Mouse (Mus musculus) ES-E14 (cell line): ENCODE measurements around the gene Kcnk6. TPM values are rescaled to one million over a fixed set of nuclear protein-coding genes. Genes with fewer than 3 reads are reported as not detected.

Source experiments
- DNase-seq: peaks from one replicate; pipeline ENCODE4 v3.0.0-alpha.2; 2013; ENCODE audit warnings: low read depth, low spot score
- H3K27ac ChIP-seq: 2 replicates; pipeline ENCODE4 v1.5.1; 2012; ENCODE audit warnings: low read depth, mild to moderate bottlenecking, low read length, moderate library complexity, mixed read lengths; ENCODE audit not compliant: poor library complexity, insufficient read depth, severe bottlenecking
- H3K36me3 ChIP-seq: 2 replicates; pipeline ENCODE4 v1.6.1; 2012; ENCODE audit warnings: mild to moderate bottlenecking, low read length, moderate library complexity, mixed read lengths; ENCODE audit not compliant: control insufficient read depth, poor library complexity, insufficient read depth, severe bottlenecking
- H3K4me1 ChIP-seq, 2 experiments: fragments of 150-350 bp in 1 of 2; sonication (generic) in 1 of 2; 2 replicates each; pipeline ENCODE4 v1.6.1; 2012; ENCODE audit warnings: low read length in 2 of 2, mild to moderate bottlenecking in 1 of 2, mixed read lengths in 1 of 2; ENCODE audit not compliant: control insufficient read depth in 2 of 2, insufficient read depth in 2 of 2, poor library complexity in 1 of 2
- H3K4me3 ChIP-seq, 2 experiments: fragments of 150-350 bp in 1 of 2; sonication (generic) in 1 of 2; 2 replicates each; pipeline ENCODE4 v1.5.1; 2012; ENCODE audit warnings: low read length in 2 of 2, low read depth in 1 of 2, mild to moderate bottlenecking in 1 of 2, mixed read lengths in 1 of 2; ENCODE audit not compliant: insufficient read depth in 1 of 2, poor library complexity in 1 of 2, severe bottlenecking in 1 of 2
- H3K9ac ChIP-seq: 2 replicates; pipeline ENCODE4 v1.6.1; 2012; ENCODE audit warnings: low read depth, mild to moderate bottlenecking, low read length, mixed read lengths; ENCODE audit not compliant: poor library complexity, insufficient read depth, severe bottlenecking
- H3K9me3 ChIP-seq: fragments of 150-350 bp; sonication (generic); 2 replicates; pipeline ENCODE4 v1.6.1; 2012; ENCODE audit warnings: low read depth, mild to moderate bottlenecking, low read length; ENCODE audit not compliant: control insufficient read depth, insufficient read depth
- CHD2 ChIP-seq: IDR thresholded peaks from 2 replicates; pipeline ENCODE4 v1.6.1; 2014; ENCODE audit warnings: mild to moderate bottlenecking, low read depth, low read length, inconsistent platforms
- HCFC1 ChIP-seq: IDR thresholded peaks from 2 replicates; pipeline ENCODE4 v1.6.1; 2012; ENCODE audit warnings: low read length, inconsistent platforms, borderline replicate concordance; ENCODE audit not compliant: insufficient read depth
- MAFK ChIP-seq: IDR thresholded peaks from 2 replicates; pipeline ENCODE4 v1.6.1; 2014; ENCODE audit warnings: mild to moderate bottlenecking, low read depth, low read length, inconsistent platforms; ENCODE audit not compliant: insufficient read depth
- ZC3H11A ChIP-seq: IDR thresholded peaks from 2 replicates; pipeline ENCODE4 v1.6.1; 2012; ENCODE audit warnings: low read depth, mild to moderate bottlenecking, inconsistent platforms, low read length, borderline replicate concordance
- ZNF384 ChIP-seq: IDR thresholded peaks from 2 replicates; pipeline ENCODE4 v1.6.1; 2012; ENCODE audit warnings: low read depth, low read length, inconsistent platforms
- in situ Hi-C, 2 experiments: fragments of 600-800 bp; cut with MboI; formaldehyde crosslinking; loops; one replicate each; pipeline ENCODE4 v1.15.1; 2025; ENCODE audit warnings: low sequenced_read_pairs in 2 of 2, inconsistent platforms in 1 of 2; ENCODE audit not compliant: unreplicated experiment in 2 of 2
- total RNA-seq: library from RNA; depleted of rRNA; stranded (reverse); fragments of 300-350 nt; gene quantifications from 2 replicates; pipeline ENCODE4 v1.2.3, GENCODE M21; 2012

Gene Kcnk6
- total RNA-seq, 1 experiment, result 6.2 TPM

GRCm38 (mm10) chr7:29259781-29260730, 27.7 kb upstream of the Kcnk6 start:
- in situ Hi-C loops, result no loop called here
- Histone ChIP-seq H3K27ac (no peak overlapping the region), H3K9ac (no peak overlapping the region), H3K4me1 (peaks cover 0 to 7% of the 10 kb centered on the region in 2 experiments; a peak in 2 of 4 replicates), H3K36me3 (peaks cover 46% of the 10 kb centered on the region), H3K4me3 (no peak overlapping the region), H3K9me3 (no peaks in the 10 kb centered on the region)
- no peak for DNase-seq
- TF ChIP-seq ZNF384 (no peak), HCFC1 (no peak)

- H3K36me3 ChIP-seq, result peaks cover 46% of the 10 kb centered on the region
- TF ChIP-seq ZC3H11A (no peak), HCFC1 (no peak), ZNF384 (no peak), MAFK (no peak), CHD2 (no peak)
- DNase-seq, result no peak
- H3K4me3 ChIP-seq, result no peak overlapping the region
- in situ Hi-C loops, result no loop called here
- peaks cover 0 to 8% of the 10 kb centered on the region in 2 experiments; a peak in 2 of 4 replicates for H3K4me1 ChIP-seq
- H3K9me3 ChIP-seq, result no peaks in the 10 kb centered on the region
- no peak overlapping the region for H3K9ac ChIP-seq
- H3K27ac ChIP-seq, result no peak overlapping the region
Observed at GRCm38 (mm10) chr7:29257368-29257767, 25.1 kb upstream of the Kcnk6 start.

- in situ Hi-C loops, result no loop called here
- H3K36me3 ChIP-seq, result peaks cover 46% of the 10 kb centered on the region
- no peaks in the 10 kb centered on the region for H3K9me3 ChIP-seq
- TF ChIP-seq ZC3H11A (no peak), MAFK (no peak), ZNF384 (no peak)
- no peak for DNase-seq
- no peak overlapping the region for H3K4me3 ChIP-seq
- no peak overlapping the region for H3K9ac ChIP-seq
- no peak overlapping the region for H3K27ac ChIP-seq
- H3K4me1 ChIP-seq, result peaks cover 0 to 8% of the 10 kb centered on the region in 2 experiments; a peak in 2 of 4 replicates
Observed at GRCm38 (mm10) chr7:29255875-29256274, 23.6 kb upstream of the Kcnk6 start.

GRCm38 (mm10) chr7:29253842-29254241, 21.5 kb upstream of the Kcnk6 start:
- no peak overlapping the region for H3K9ac ChIP-seq
- H3K4me3 ChIP-seq, result no peak overlapping the region
- H3K27ac ChIP-seq, result no peak overlapping the region
- in situ Hi-C loops, result no loop called here
- H3K9me3 ChIP-seq, result no peaks in the 10 kb centered on the region
- peaks cover 0 to 5% of the 10 kb centered on the region in 2 experiments; a peak in 1 of 4 replicates for H3K4me1 ChIP-seq
- TF ChIP-seq CHD2 (no peak), ZNF384 (no peak), HCFC1 (no peak), MAFK (no peak), ZC3H11A (no peak)
- no peak for DNase-seq
- H3K36me3 ChIP-seq, result peaks cover 34% of the 10 kb centered on the region
